Mouse (Mus musculus): ENCODE data around the gene 4921509C19Rik.
"Not testable (repeated sequence)": the region's sequence is repeated elsewhere in the genome, so short reads cannot be mapped to it uniquely, and the experiment has no call there.

The 4921509C19Rik gene

DNA sequence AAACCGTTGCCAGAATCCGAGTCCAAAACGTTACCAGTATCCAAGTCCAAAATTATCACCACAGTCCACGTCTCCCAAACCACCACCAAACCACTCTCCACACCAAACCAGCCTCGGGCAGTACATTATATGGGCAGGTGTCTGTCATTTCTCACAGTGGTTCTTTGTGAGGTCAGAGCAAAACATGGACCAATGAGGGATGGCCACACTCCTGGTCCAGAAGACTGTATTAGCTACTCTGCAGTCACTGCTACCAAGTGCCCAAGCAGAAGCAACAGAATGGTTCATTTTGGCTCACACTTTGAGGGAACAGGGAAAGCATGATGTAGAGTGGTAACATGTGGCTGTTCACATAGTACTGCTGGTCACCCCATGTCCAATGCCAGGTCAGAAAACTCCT, at the start of gene 4921509C19Rik:
Gene 4921509C19Rik (minus strand): TSS at position 101 of the 400 bp plus-strand sequence.
- not testable (repeated sequence) for DNase-seq (ENCODE audit: low read depth, low spot score)

- DNase-seq (ENCODE audit: low read depth, low spot score) = no peak
These were observed 49.6 kb upstream of the 4921509C19Rik start for GRCm38 (mm10) chr2:151525520-151525919.

DNA sequence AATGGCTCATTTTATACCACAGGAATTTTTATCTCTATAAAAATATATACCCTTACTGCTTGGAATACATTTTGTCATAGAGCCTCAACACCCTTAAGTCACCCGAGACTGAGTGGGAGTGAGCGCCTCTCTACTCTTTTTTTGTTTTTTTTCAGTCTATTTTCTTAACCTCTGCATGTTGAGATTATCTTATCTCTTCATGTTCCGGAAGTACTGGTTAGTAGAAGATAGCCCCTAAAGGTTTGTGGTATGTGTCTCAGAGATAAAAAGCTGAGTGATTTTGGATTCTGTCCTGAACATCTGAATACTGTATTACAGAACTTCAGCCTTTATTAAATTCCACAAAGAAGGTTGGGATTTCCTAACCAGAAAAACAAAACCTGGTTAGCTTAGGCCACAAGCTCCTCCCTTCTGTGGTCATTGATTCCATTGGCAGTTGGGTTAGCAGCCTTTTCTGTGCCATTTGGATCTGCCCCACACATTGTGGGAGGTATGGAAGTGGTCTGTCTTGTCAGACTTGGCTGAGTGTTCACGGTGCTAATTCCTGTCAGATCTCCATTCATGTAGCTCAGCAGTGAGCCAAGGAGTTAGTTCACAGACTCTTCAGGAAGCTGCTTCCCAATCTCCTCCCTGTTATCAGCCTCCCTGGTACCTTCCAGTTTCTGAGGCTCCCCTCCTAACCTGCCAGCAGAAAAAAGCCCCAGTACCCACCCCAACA, 48.5 kb upstream of the 4921509C19Rik start:
- DNase-seq (ENCODE audit: low read depth, low spot score) = no peak

- no peak for DNase-seq (ENCODE audit: low read depth, low spot score)
These were observed 43.0 kb upstream of the 4921509C19Rik start for GRCm38 (mm10) chr2:151519000-151519399.

- no peak for DNase-seq (ENCODE audit: low read depth, low spot score)
These were observed 37.8 kb upstream of the 4921509C19Rik start for GRCm38 (mm10) chr2:151513525-151514285.

GRCm38 (mm10) chr2:151512199-151512598, 36.2 kb upstream of the 4921509C19Rik start:
- no peak for DNase-seq (ENCODE audit: low read depth, low spot score)

GRCm38 (mm10) chr2:151504226-151504625, 28.3 kb upstream of the 4921509C19Rik start:
- DNase-seq (ENCODE audit: low read depth, low spot score) = no peak

DNA sequence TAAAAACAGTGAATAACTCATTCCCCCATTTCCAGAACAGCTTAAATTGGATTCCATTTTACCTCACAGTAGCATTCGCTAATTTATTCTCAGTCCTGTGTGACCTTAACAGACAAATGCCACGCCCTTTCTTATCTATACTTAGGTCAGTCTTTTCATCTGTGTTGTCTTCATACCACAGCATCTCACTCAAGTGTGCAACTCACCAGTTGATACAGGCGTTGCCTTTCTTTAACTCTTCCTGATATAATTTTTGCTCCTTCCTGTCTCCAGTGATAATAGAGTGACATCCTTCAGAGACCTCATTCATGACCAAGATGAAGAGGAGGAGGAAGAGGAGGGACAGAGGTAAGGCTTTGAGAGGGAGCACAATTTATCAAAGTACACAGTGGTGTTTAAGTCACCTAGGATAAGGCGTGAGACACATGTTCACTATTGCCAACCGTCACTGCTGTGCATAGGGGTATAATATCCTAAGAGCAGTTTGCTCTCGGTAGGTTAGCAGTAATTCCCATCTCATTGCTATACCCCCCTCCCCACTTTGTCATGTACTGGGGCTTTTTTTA, 24.6 kb upstream of the 4921509C19Rik start:
- no peak for DNase-seq (ENCODE audit: low read depth, low spot score)

DNA sequence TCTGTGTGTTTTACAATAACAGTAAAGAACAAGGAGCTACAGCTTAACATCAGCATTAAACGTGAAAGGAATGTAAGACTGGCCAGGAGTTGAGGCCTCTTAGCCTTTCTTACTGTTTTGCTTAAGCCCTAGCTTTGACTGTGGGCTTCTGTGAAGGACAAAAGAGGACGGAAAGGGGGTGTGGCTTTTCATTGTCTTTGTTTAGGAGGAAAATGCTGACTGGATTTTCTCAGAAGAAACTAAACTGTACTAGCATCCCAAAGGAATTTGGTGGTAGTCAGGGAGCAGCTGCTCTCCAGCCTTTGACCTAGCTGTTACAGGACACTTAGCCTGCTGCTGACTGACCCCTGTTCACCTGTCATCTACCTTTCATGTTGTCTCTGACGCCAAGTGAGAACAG, 22.4 kb upstream of the 4921509C19Rik start:
- peak; percentile 69 for DNase-seq (ENCODE audit: low read depth, low spot score)

- peak; percentile 98 for DNase-seq (ENCODE audit: low read depth, low spot score)
These were observed 18.3 kb upstream of the 4921509C19Rik start, which contains the start of gene Nsfl1c for GRCm38 (mm10) chr2:151494035-151494803. Gene Nsfl1c, plus strand, starts transcription at chr2:151494182.

DNA sequence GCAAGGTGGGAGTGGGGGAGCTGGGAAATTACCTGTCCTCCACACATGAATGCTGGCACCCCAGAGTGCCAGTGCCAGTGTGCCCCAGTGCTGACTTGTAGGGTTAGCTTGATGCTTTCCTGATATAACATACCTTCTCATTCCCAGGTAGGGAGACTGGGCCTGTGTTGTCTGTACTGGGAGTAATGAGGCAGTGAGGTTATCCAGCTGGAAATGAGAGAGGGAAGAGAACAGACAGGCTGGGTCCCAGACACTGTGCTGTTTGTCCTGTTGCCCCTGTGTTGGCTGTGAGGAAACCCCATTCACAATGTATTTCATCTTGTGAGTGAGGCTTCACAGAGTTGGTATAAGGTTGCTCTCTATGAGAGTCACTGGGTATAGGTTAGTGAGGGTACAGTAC, 10.5 kb upstream of the 4921509C19Rik start:
- DNase-seq (ENCODE audit: low read depth, low spot score) = no peak

GRCm38 (mm10) chr2:151434971-151435370, 41.0 kb downstream of the 4921509C19Rik start:
- not testable (repeated sequence) for DNase-seq (ENCODE audit: low read depth, low spot score)

GRCm38 (mm10) chr2:151434203-151434602, 41.8 kb downstream of the 4921509C19Rik start:
- DNase-seq (ENCODE audit: low read depth, low spot score) = peak; percentile 27

Measured in ZHBTc4 (cell line).